ENCODE assay signal across 19 mouse cellular contexts in the genomic region with DNA sequence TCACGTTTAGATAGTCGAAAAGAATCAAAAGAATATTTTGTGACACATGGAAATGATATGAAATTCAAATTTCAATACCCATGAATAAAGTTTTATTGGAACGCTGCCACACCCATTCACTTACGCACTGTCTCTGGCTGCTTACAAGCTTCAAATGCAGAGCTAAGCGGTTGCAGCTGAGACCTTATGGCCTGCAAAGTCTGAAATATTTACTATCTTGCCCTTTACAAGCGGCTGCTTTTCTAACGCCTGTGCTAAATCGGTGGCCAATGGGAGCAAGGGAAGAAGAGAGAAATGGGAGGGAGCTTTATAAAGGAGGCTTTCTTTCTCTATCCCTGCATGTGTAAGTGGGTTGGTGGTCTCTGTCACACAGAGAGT.
DNase-seq lines count a peak whose midpoint lies in the region; ATAC-seq lines count a peak whose summit lies in the region.
"Had no signal": no experiment of that assay in that cellular context is flagged by ENCODE, and none has a peak within 500 bp of the region (broad histone marks: within the 10 kb centered on the region; RNA-seq: fewer than 3 reads in every experiment).

No protein-coding gene starts in this region.

- H3K4me2 ChIP-seq in hindbrain, embryonic 16.5 days (ENCODE audit: low read length), result no peak overlapping the region
- no peak overlapping the region for H3K4me2 ChIP-seq in midbrain, embryonic 14.5 days (ENCODE audit: low read length)
- H3K4me2 ChIP-seq in midbrain, embryonic 13.5 days (replicated peaks), result no peak overlapping the region
- H3K4me2 ChIP-seq: heart, embryonic 13.5 days; hindbrain, embryonic 15.5 days; liver, embryonic 12.5 days had no signal

- no peaks in the 10 kb centered on the region for H3K27me3 ChIP-seq in hindbrain, embryonic 16.5 days (replicated peaks; ENCODE audit: control insufficient read depth, insufficient read depth, low read length)
- no peaks in the 10 kb centered on the region; the same call in 1 of the 2 replicates for H3K27me3 ChIP-seq in hindbrain, embryonic 10.5 days (ENCODE audit: insufficient read depth, poor library complexity, severe bottlenecking)
- H3K27me3 ChIP-seq in midbrain, embryonic 14.5 days (ENCODE audit: control insufficient read depth, insufficient read depth, low read length), result no peaks in the 10 kb centered on the region
- no peaks in the 10 kb centered on the region for H3K27me3 ChIP-seq in midbrain, embryonic 13.5 days
- H3K27me3 ChIP-seq: heart, embryonic 13.5 days; hindbrain, embryonic 15.5 days; liver, embryonic 12.5 days had no signal

- no peak overlapping the region for H3K9ac ChIP-seq in hindbrain, embryonic 16.5 days (ENCODE audit: low read depth, low read length)
- H3K9ac ChIP-seq in midbrain, embryonic 14.5 days (replicated peaks; ENCODE audit: low read length), result no peak overlapping the region
- H3K9ac ChIP-seq in midbrain, embryonic 13.5 days (replicated peaks), result no peak overlapping the region
- H3K9ac ChIP-seq: heart, embryonic 13.5 days; hindbrain, embryonic 15.5 days; liver, embryonic 12.5 days had no signal

- WGBS in hindbrain, embryonic 16.5 days, result 60% methylated on average over 8 of the region's 8 CpGs
- WGBS in hindbrain, embryonic 10.5 days, result 75% methylated on average over 8 of the region's 8 CpGs
- WGBS in midbrain, embryonic 14.5 days, result 59% methylated on average over 8 of the region's 8 CpGs
- WGBS in midbrain, embryonic 13.5 days, result 67% methylated on average over 8 of the region's 8 CpGs

- DNase-seq in embryo, embryonic 11 days, result peak; percentile 29
- no peak for DNase-seq in embryo, embryonic 10 days (ENCODE audit: low spot score)
- no peak for DNase-seq in hindbrain, embryonic 10.5 days (ENCODE audit: low spot score)
- DNase-seq in midbrain, embryonic 14.5 days, result peak; percentile 27
- peak; percentile 33 for DNase-seq in forelimb bud, embryonic 11.5 days (ENCODE audit: low read depth, low spot score)
- no peak for DNase-seq in urinary bladder, postnatal 36 days (ENCODE audit: low spot score in 2 of 2)
- DNase-seq: adrenal gland, postnatal 10 days; cerebellum, postnatal 36 days; heart, adult 18-20 months; kidney, adult 18-20 months; kidney, postnatal 36 days; lung, adult 2 months; thymus, adult 2 months had no signal

- ATAC-seq in hindbrain, embryonic 16.5 days, result 0 out of 2 replicates have a peak, but pooled peaks have one; percentile 42
- ATAC-seq in midbrain, embryonic 14.5 days (ENCODE audit: low FRiP score, low TSS enrichment), result peak; percentile 37; the same call in 1 of the 2 replicates
- no peak for ATAC-seq in midbrain, embryonic 13.5 days
- ATAC-seq: activated CD4-positive, CD25-positive, alpha-beta regulatory T cell, adult 4 months; liver, embryonic 12.5 days had no signal

- no peaks in the 10 kb centered on the region for H3K36me3 ChIP-seq in hindbrain, embryonic 16.5 days (ENCODE audit: control insufficient read depth, insufficient read depth, low read length)
- H3K36me3 ChIP-seq in hindbrain, embryonic 10.5 days, result no peaks in the 10 kb centered on the region
- H3K36me3 ChIP-seq in midbrain, embryonic 14.5 days (ENCODE audit: control insufficient read depth, insufficient read depth, low read length), result no peaks in the 10 kb centered on the region
- H3K36me3 ChIP-seq in midbrain, embryonic 13.5 days, result no peaks in the 10 kb centered on the region
- H3K36me3 ChIP-seq: heart, embryonic 13.5 days; hindbrain, embryonic 15.5 days; liver, embryonic 12.5 days had no signal

- H3K27ac ChIP-seq in hindbrain, embryonic 16.5 days (ENCODE audit: low read depth, low read length), result no peak overlapping the region
- no peak overlapping the region for H3K27ac ChIP-seq in hindbrain, embryonic 10.5 days
- H3K27ac ChIP-seq in midbrain, embryonic 14.5 days (replicated peaks; ENCODE audit: low read depth, low read length), result no peak overlapping the region
- no peak overlapping the region for H3K27ac ChIP-seq in midbrain, embryonic 13.5 days
- H3K27ac ChIP-seq: heart, embryonic 13.5 days; hindbrain, embryonic 15.5 days; liver, embryonic 12.5 days had no signal

- H3K4me3 ChIP-seq in hindbrain, embryonic 16.5 days (ENCODE audit: low read length), result no peak overlapping the region
- no peak overlapping the region for H3K4me3 ChIP-seq in hindbrain, embryonic 10.5 days
- no peak overlapping the region for H3K4me3 ChIP-seq in midbrain, embryonic 14.5 days (replicated peaks; ENCODE audit: low read depth, low read length)
- no peak overlapping the region for H3K4me3 ChIP-seq in midbrain, embryonic 13.5 days (replicated peaks)
- H3K4me3 ChIP-seq: heart, embryonic 13.5 days; hindbrain, embryonic 15.5 days; liver, embryonic 12.5 days had no signal

- no peaks in the 10 kb centered on the region for H3K4me1 ChIP-seq in hindbrain, embryonic 16.5 days (ENCODE audit: control insufficient read depth, insufficient read depth, low read depth, low read length)
- H3K4me1 ChIP-seq in hindbrain, embryonic 10.5 days (replicated peaks), result 0 out of 2 replicates have a peak, but pooled peaks cover 6% of the 10 kb centered on the region
- no peaks in the 10 kb centered on the region for H3K4me1 ChIP-seq in midbrain, embryonic 14.5 days (ENCODE audit: control insufficient read depth, insufficient read depth, low read length)
- no peaks in the 10 kb centered on the region; the same call in 1 of the 2 replicates for H3K4me1 ChIP-seq in midbrain, embryonic 13.5 days (replicated peaks)
- H3K4me1 ChIP-seq: heart, embryonic 13.5 days; hindbrain, embryonic 15.5 days; liver, embryonic 12.5 days had no signal

- H3K9me3 ChIP-seq in hindbrain, embryonic 16.5 days (ENCODE audit: control insufficient read depth, low read length), result no peaks in the 10 kb centered on the region
- H3K9me3 ChIP-seq in hindbrain, embryonic 10.5 days, result no peaks in the 10 kb centered on the region
- no peaks in the 10 kb centered on the region for H3K9me3 ChIP-seq in midbrain, embryonic 14.5 days (ENCODE audit: control insufficient read depth, low read length)
- no peaks in the 10 kb centered on the region for H3K9me3 ChIP-seq in midbrain, embryonic 13.5 days
- H3K9me3 ChIP-seq: heart, embryonic 13.5 days; hindbrain, embryonic 15.5 days; liver, embryonic 12.5 days had no signal

Comparison
In these comparisons a context has a peak if more than half of its experiments do, and no peak if none do; other contexts are left out.
1. DNase-seq: peak in embryo, embryonic 11 days (single experiment), midbrain, embryonic 14.5 days (single experiment) and forelimb bud, embryonic 11.5 days (single experiment); none in embryo, embryonic 10 days (single experiment), hindbrain, embryonic 10.5 days (single experiment) and urinary bladder, postnatal 36 days (0 of 2).